Mouse (Mus musculus) thymus, postnatal 10 days (tissue): ENCODE measurements at regions not wholly inside any gene's neighbourhood (a gene's known extent, or its start where the extent isn't known, plus 50 kb on each side); places are given as distances from the start of the nearest gene placed in this dataset.

Experiments
- DNase-seq, 2 experiments: peaks; one replicate each; pipeline ENCODE4 v3.0.0; 2021; ENCODE audit warnings: low spot score in 2 of 2

DNA sequence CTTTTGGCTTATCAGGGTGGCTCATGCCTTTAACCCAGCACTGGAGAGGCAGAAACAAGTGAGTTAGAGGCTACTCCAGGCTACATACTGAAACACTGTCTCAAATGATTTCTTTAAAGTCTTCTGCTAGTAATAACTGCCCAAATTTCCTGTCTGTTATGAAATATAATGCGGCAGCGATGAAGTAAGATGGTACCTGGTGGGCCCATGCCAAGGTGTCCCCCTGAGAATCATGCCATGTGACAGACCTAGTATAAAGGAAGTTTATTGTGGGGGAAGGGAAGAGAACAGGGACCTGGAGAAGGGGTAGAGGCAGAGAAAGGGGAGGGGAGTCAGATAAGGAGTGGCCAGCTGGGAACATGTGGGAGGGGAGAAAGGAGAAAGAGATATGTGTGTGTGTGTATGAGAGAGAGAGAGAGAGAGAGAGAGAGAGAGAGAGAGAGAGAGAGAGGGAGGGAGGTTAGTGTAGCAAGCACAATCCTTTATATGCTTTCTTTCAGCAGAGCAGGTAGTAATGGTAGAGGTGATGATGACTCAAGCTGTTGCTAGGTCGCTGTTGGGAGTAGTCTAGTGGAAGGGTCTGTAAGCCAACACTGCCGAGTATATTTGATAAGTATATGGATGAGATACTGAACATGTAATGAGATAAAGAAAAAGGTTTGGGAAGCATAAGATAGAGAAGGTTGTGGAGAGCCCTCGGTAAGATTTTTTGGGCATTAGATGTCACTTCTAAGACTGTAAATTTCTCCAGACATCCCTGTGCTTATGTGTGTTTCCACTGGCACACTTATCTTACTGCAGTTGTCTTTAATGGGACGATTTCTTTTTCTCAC lies 71.1 kb upstream of the Dph5 start:
- no peak for DNase-seq

DNA sequence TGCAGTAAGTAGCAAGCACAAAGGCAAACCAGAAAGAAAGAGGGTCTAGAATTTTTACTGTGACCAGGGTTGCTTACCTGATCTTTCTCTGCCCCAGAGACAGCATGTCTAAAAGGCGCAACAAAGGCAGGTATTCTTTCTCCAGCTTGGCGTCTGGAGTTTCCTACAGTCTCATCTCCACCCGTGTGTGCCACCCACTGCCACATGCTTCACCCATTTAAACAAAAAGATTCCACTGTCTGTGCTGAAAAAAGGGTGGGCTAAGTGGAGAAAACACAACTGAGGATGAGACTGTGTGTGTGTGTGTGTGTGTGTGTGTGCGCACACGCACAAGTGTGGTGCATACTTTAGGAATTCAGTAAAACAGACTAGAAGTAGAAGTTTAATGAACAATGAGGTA lies 69.9 kb upstream of the Dph5 start:
- no peak for DNase-seq

DNA sequence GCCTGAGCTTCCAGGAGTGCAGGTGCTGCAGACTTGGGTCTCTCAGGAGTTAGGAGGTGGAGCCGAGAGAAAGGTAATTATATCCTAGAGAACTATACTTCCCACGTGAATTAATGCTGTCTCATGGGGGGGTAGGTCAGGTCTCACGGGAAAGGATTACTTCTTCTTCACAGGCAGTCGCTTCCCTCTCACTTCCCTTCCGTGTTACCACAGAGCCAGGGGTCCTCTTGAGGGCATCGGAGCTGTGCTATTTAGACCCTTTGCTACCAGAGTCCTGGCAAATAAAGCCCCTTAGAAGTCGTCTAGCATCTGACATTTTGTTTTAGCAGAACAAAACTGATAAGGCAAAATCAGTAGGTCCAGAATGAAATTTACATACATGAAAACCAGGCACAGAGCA lies 68.9 kb upstream of the Dph5 start:
- DNase-seq = no peak

DNA sequence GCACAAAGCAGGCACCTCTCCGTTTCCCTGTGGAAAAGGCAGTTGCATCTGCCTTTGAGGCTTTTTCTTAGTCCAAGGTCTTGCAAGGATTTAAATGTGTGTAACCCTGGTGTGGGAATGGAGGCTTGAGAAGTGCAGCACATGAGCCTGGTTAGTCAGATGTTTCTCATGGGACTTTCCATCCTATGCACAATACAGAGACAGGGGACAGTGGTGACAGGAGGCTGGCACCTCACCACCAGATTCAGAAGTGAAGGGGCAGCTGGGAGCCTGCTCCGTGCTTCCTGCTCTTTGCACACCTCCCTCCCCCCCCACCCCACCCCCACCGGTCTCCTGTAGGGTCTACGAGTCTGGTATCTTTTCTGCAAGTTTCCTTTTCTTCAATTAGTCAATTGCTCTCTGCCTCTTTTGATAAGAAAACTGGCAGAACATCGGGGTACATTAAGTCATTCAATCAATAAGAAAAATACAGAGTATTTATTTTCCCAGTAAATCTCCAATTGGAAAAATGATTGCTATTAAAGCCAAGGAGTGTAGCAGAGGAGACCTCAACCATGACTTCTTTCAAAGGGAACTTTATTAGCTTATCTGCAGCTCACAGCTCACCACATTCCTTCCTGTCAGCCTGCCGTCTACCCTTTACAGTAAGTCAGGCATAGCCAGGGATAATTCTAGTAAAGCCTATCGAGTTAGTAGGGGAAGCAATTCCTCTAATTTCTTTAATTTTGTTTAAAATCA lies 68.1 kb upstream of the Dph5 start:
- no peak for DNase-seq

DNA sequence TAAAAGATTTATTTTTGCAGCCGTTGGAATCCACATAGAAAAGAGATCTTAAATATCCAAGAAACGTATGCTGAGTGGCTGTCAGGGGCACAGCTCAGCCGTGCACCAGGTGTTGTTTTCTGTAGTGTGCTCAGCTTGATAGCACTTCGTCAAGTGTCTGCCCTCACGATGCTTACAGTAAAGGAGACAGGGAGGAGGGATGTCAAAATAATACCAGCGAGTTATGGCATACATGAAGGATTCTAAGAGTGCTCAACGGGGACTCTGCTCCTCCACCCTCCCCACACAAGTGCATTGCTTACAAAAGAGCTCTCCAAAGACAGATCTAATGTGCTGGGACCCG lies 67.5 kb upstream of the Dph5 start:
- peak in 1 of 2 experiments; percentile 25 for DNase-seq

DNA sequence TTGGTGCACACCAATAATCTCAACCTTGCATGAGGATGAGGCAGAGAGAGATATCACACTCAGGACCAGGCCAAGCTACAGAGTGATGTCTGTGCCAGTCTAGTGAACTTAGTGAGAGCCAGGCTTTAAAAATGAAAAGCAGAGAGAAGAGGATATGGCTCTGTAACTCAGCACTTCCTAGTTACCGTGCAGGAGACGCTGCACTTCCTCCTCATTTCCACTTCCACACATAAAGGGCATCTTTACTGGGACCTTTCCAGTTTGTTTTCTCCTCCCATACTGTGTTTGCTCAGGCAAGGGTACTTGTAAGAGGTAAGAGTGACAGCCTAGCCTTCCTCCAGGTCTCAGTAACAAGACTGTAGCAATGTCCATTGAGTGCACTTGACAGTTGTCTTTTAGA lies 66.0 kb upstream of the Dph5 start:
- no peak for DNase-seq

DNA sequence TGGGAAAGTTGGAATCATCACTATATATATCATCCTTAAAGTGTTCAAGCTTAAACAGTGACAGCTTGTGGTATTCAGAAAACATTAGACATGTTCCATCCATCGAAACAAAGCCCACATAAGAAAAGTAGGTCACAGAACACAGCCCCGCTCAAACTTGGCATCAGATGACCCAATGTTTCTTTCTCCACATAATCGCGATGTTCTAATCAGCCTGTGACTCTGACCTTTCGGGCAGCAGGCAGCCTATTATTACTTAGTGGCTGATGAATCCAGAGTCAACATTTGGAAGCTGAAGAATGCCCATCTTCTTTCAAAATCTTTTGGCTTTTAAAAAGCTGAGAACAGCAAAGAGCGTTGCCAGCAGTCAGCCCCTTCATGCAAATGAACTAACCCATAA lies 65.1 kb upstream of the Dph5 start:
- no peak for DNase-seq

DNA sequence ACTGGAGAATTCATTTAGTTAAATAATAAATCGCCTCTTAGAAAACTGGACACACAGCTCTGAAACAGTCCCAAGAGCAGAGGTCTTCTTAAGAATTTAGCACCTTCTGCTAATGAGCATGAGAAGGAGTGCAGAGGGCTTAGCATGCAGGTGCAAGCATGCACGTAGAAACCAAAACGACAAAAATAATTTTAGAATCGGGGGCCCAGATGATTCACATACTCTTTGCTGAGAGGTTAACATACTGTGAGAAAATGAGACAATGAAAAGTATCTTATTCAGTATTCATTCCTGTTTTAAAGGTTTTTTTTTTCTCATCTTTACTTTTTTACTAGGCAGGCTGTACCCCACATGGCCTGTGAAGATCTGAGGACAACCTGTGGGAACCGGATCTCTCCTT lies 63.9 kb upstream of the Dph5 start:
- no peak for DNase-seq

DNA sequence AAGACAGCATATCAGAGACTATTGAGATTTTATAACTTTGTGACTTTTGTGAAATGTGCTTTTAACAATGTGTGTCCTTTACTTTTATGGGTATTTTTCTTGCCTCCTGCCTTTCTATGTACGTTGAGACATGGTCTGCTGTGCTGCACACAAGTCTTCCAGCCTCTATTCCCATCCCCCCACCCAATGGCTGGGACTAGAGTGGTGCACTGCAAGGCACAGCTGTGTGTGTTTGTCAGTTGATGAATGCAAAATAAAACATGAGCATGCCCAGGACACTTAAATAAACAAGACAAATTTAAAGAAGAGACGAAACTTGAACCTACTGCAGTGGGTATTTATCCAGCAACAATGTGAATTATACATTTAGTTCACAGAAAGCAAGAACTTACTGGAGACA lies 62.8 kb upstream of the Dph5 start:
- DNase-seq = no peak

DNA sequence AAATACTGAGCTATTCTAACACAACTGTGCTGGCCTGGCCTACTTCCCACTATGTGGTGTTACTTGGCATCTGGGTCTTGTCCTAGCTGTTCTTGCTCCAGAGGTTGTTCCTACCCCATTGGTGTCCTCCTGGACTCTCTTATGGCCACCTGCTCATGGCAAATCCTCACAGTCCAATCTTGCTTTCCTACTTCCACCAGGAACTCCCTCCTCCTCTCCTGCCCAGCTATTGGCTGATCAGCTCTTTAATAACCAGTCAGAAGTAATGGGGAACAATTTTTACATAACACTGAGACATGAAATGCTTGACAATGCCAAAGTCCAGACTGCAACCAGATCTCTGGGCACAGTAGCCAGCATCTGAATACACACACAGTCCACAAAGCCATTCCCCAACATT lies 52.3 kb upstream of the Dph5 start:
- no peak for DNase-seq

DNA sequence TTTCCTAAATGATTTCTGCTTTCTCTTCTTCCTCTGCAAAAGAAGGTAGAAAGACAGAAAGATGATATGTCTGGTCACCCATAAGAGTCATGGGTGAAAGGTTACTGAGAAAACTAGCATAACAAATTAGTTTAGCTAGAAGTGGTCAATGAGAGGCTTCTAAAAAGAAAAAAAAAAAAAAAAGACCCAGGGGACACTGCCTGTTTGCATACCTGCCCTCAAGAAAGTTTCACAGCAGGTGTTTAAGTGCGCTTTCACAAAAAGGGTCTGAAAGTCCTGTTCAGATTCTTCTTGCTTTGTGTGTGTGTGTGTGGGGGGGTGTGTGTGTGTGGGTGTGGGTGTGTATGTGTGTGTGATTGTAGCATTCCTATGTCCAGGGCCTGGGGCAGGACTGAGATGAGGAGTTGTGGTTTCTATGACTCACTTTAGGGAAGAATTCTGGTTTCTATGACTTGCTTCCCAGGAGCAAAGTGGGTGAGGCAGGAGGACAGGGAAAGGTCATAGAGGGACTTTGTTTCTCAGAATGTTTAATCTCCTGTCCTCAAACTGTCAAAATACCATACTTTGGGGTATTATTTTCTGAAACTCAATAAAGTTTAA lies 49.9 kb upstream of the Dph5 start:
- no peak for DNase-seq
